Mouse (Mus musculus) ES-E14 (cell line): Measurements from ENCODE around the gene Mlst8. TPM values are rescaled to one million over a fixed set of nuclear protein-coding genes. Genes with fewer than 3 reads are reported as not detected.
A peak's percentile ranks its signal among the peaks of the same experiment; 100 is the strongest.

Experiments used
- DNase-seq: peaks from one replicate; pipeline ENCODE4 v3.0.0-alpha.2; 2013; ENCODE audit warnings: low read depth, low spot score
- H3K27ac ChIP-seq: 2 replicates; pipeline ENCODE4 v1.5.1; 2012; ENCODE audit warnings: low read depth, mild to moderate bottlenecking, low read length, moderate library complexity, mixed read lengths; ENCODE audit not compliant: poor library complexity, insufficient read depth, severe bottlenecking
- H3K36me3 ChIP-seq: 2 replicates; pipeline ENCODE4 v1.6.1; 2012; ENCODE audit warnings: mild to moderate bottlenecking, low read length, moderate library complexity, mixed read lengths; ENCODE audit not compliant: control insufficient read depth, poor library complexity, insufficient read depth, severe bottlenecking
- H3K4me1 ChIP-seq, 2 experiments: fragments of 150-350 bp in 1 of 2; sonication (generic) in 1 of 2; 2 replicates each; pipeline ENCODE4 v1.6.1; 2012; ENCODE audit warnings: low read length in 2 of 2, mild to moderate bottlenecking in 1 of 2, mixed read lengths in 1 of 2; ENCODE audit not compliant: control insufficient read depth in 2 of 2, insufficient read depth in 2 of 2, poor library complexity in 1 of 2
- H3K4me3 ChIP-seq, 2 experiments: fragments of 150-350 bp in 1 of 2; sonication (generic) in 1 of 2; 2 replicates each; pipeline ENCODE4 v1.5.1; 2012; ENCODE audit warnings: low read length in 2 of 2, low read depth in 1 of 2, mild to moderate bottlenecking in 1 of 2, mixed read lengths in 1 of 2; ENCODE audit not compliant: insufficient read depth in 1 of 2, poor library complexity in 1 of 2, severe bottlenecking in 1 of 2
- H3K9ac ChIP-seq: 2 replicates; pipeline ENCODE4 v1.6.1; 2012; ENCODE audit warnings: low read depth, mild to moderate bottlenecking, low read length, mixed read lengths; ENCODE audit not compliant: poor library complexity, insufficient read depth, severe bottlenecking
- H3K9me3 ChIP-seq: fragments of 150-350 bp; sonication (generic); 2 replicates; pipeline ENCODE4 v1.6.1; 2012; ENCODE audit warnings: low read depth, mild to moderate bottlenecking, low read length; ENCODE audit not compliant: control insufficient read depth, insufficient read depth
- CHD2 ChIP-seq: IDR thresholded peaks from 2 replicates; pipeline ENCODE4 v1.6.1; 2014; ENCODE audit warnings: mild to moderate bottlenecking, low read depth, low read length, inconsistent platforms
- HCFC1 ChIP-seq: IDR thresholded peaks from 2 replicates; pipeline ENCODE4 v1.6.1; 2012; ENCODE audit warnings: low read length, inconsistent platforms, borderline replicate concordance; ENCODE audit not compliant: insufficient read depth
- MAFK ChIP-seq: IDR thresholded peaks from 2 replicates; pipeline ENCODE4 v1.6.1; 2014; ENCODE audit warnings: mild to moderate bottlenecking, low read depth, low read length, inconsistent platforms; ENCODE audit not compliant: insufficient read depth
- ZC3H11A ChIP-seq: IDR thresholded peaks from 2 replicates; pipeline ENCODE4 v1.6.1; 2012; ENCODE audit warnings: low read depth, mild to moderate bottlenecking, inconsistent platforms, low read length, borderline replicate concordance
- ZNF384 ChIP-seq: IDR thresholded peaks from 2 replicates; pipeline ENCODE4 v1.6.1; 2012; ENCODE audit warnings: low read depth, low read length, inconsistent platforms
- in situ Hi-C, 2 experiments: fragments of 600-800 bp; cut with MboI; formaldehyde crosslinking; loops; one replicate each; pipeline ENCODE4 v1.15.1; 2025; ENCODE audit warnings: low sequenced_read_pairs in 2 of 2, inconsistent platforms in 1 of 2; ENCODE audit not compliant: unreplicated experiment in 2 of 2
- total RNA-seq: library from RNA; depleted of rRNA; stranded (reverse); fragments of 300-350 nt; gene quantifications from 2 replicates; pipeline ENCODE4 v1.2.3, GENCODE M21; 2012

Gene Mlst8
- total RNA-seq, 1 experiment, result 24.2 TPM

GRCm38 (mm10) chr17:24449507-24449906 lies 29.4 kb downstream of the Mlst8 start:
- Histone ChIP-seq H3K4me3 (no peak overlapping the region), H3K36me3 (peaks cover 52% of the 10 kb centered on the region), H3K9me3 (no peaks in the 10 kb centered on the region), H3K27ac (no peak overlapping the region), H3K9ac (no peak overlapping the region), H3K4me1 (0 out of 4 replicates have a peak, but pooled peaks cover 0 to 2% of the 10 kb centered on the region in 2 experiments)
- no peak for TF ChIP-seq CHD2
- no peak for TF ChIP-seq ZNF384
- TF ChIP-seq HCFC1, result no peak
- TF ChIP-seq MAFK, result no peak
- no peak for TF ChIP-seq ZC3H11A
- no peak for DNase-seq
- in situ Hi-C loops, result no loop called here

- in situ Hi-C loops, result no loop called here
- no peaks in the 10 kb centered on the region for H3K9me3 ChIP-seq
- DNase-seq, result no peak
- no peak overlapping the region for H3K9ac ChIP-seq
- TF ChIP-seq CHD2 (no peak), MAFK (no peak), ZNF384 (no peak), HCFC1 (no peak), ZC3H11A (no peak)
- H3K4me1 ChIP-seq, result peaks cover 0 to 2% of the 10 kb centered on the region in 2 experiments; a peak in 1 of 4 replicates
- H3K36me3 ChIP-seq, result peaks cover 63% of the 10 kb centered on the region
- no peak overlapping the region for H3K27ac ChIP-seq
- no peak overlapping the region for H3K4me3 ChIP-seq
Measured at GRCm38 (mm10) chr17:24446590-24446989, 32.3 kb downstream of the Mlst8 start.

GRCm38 (mm10) chr17:24443409-24443808 lies 35.5 kb downstream of the Mlst8 start:
- Histone ChIP-seq H3K9ac (no peak overlapping the region), H3K4me1 (peaks cover 0 to 2% of the 10 kb centered on the region in 2 experiments; a peak in 1 of 4 replicates), H3K27ac (no peak overlapping the region), H3K9me3 (no peaks in the 10 kb centered on the region), H3K36me3 (peaks cover 49% of the 10 kb centered on the region), H3K4me3 (no peak overlapping the region)
- no peak for TF ChIP-seq HCFC1
- TF ChIP-seq MAFK, result no peak
- TF ChIP-seq CHD2, result no peak
- no peak for TF ChIP-seq ZNF384
- TF ChIP-seq ZC3H11A, result no peak
- in situ Hi-C loops, result no loop called here
- DNase-seq, result no peak

- H3K4me3 ChIP-seq, result peak within 1 kb of the TSS in 1 of 2 experiments; percentile 21; a peak in 1 of 4 replicates
- TF ChIP-seq ZNF384 (no peak), ZC3H11A (no peak), HCFC1 (no peak), CHD2 (no peak), MAFK (no peak)
- no peak within 1 kb of the TSS for H3K9ac ChIP-seq
- H3K27ac ChIP-seq, result no peak within 1 kb of the TSS
- no peak for DNase-seq
- H3K4me1 ChIP-seq, result peaks cover 0 to 2% of the 10 kb centered on the region in 2 experiments; a peak in 1 of 4 replicates
- in situ Hi-C loops, result no loop called here
- H3K36me3 ChIP-seq, result peaks cover 46% of the 10 kb centered on the region
- H3K9me3 ChIP-seq, result no peaks in the 10 kb centered on the region
Measured at GRCm38 (mm10) chr17:24442632-24443155, 36.2 kb downstream of the Mlst8 start, which contains the start of gene Dnase1l2. Gene Dnase1l2 (minus strand): TSS chr17:24443105.

- Histone ChIP-seq H3K9ac (no peak overlapping the region), H3K36me3 (peaks cover 45% of the 10 kb centered on the region), H3K4me1 (peaks cover 0 to 2% of the 10 kb centered on the region in 2 experiments; a peak in 1 of 4 replicates), H3K27ac (no peak overlapping the region), H3K9me3 (no peaks in the 10 kb centered on the region), H3K4me3 (peak overlapping the region in 1 of 2 experiments; percentile 21; a peak in 1 of 4 replicates)
- in situ Hi-C loops, result no loop called here
- TF ChIP-seq ZC3H11A (no peak), MAFK (no peak), ZNF384 (no peak), HCFC1 (no peak), CHD2 (no peak)
- DNase-seq, result no peak
Measured at GRCm38 (mm10) chr17:24442107-24442506, 36.8 kb downstream of the Mlst8 start.
